Mouse (Mus musculus): ENCODE results near the gene Ypel2.
A peak's percentile ranks its signal among the peaks of the same experiment; 100 is the strongest.

- TF ChIP-seq CTCF (IDR thresholded peaks at IDR 0.05; ENCODE audit: low read depth, low read length) (0 out of 2 replicates have a peak, but pooled peaks have one; percentile 11), GATA1 (IDR thresholded peaks at IDR 0.05; ENCODE audit: borderline replicate concordance, low read length) (no peak), POLR2AphosphoS5 (IDR thresholded peaks at IDR 0.05; ENCODE audit: insufficient replicate concordance, low read depth, low read length) (no peak)
These were observed 42.7 kb upstream of the Ypel2 start for GRCm38 (mm10) chr11:87036180-87036579.

Data from G1E (cell line).